In the genomic region with DNA sequence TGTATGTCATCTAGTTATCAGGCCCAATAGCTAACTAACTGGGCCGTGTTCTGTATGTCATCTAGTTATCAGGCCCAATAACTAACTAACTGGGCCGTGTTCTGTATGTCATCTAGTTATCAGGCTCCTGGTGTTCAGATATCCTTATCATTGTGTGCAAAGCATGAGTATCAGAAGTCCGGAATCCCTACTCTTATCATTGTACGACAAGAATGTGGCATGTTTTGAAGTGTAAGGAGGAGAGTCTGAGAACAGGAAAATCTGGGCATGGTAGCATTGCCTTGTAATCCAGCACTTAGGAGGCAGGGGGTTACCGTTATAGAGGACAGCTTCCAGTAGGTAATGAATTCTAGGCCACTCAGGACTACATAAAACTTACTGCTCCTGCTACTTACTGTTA, we compare ENCODE assay signal across 24 mouse cellular contexts.
"Had no signal": no experiment of that assay in that cellular context is flagged by ENCODE, and none has a peak within 500 bp of the region (broad histone marks: within the 10 kb centered on the region; RNA-seq: fewer than 3 reads in every experiment).

No protein-coding gene starts in this region.

- H3K9me3 ChIP-seq: kidney, embryonic 15.5 days; limb, embryonic 12.5 days; limb, embryonic 15.5 days; lung, embryonic 15.5 days; megakaryocyte, embryonic 14.5 days; midbrain, embryonic 12.5 days; neural tube, embryonic 13.5 days; stomach, embryonic 15.5 days had no signal

- H3K27ac ChIP-seq: kidney, embryonic 15.5 days; left cerebral cortex, adult 2 months; limb, embryonic 12.5 days; limb, embryonic 15.5 days; lung, embryonic 15.5 days; midbrain, embryonic 12.5 days; neural tube, embryonic 13.5 days; stomach, embryonic 15.5 days had no signal

- H3K4me2 ChIP-seq: kidney, embryonic 15.5 days; limb, embryonic 12.5 days; limb, embryonic 15.5 days; lung, embryonic 15.5 days; midbrain, embryonic 12.5 days; neural tube, embryonic 13.5 days; stomach, embryonic 15.5 days had no signal

- H3K36me3 ChIP-seq: kidney, embryonic 15.5 days; limb, embryonic 15.5 days; lung, embryonic 15.5 days; midbrain, embryonic 12.5 days; neural tube, embryonic 13.5 days; stomach, embryonic 15.5 days had no signal

- H3K4me3 ChIP-seq: kidney, embryonic 15.5 days; left cerebral cortex, adult 2 months; limb, embryonic 12.5 days; limb, embryonic 15.5 days; lung, embryonic 15.5 days; megakaryocyte, embryonic 14.5 days; midbrain, embryonic 12.5 days; myocyte; neural tube, embryonic 13.5 days; stomach, embryonic 15.5 days had no signal

- ATAC-seq: midbrain, embryonic 16.5 days had no signal

- H3K27me3 ChIP-seq: kidney, embryonic 15.5 days; limb, embryonic 12.5 days; limb, embryonic 15.5 days; lung, embryonic 15.5 days; megakaryocyte, embryonic 14.5 days; midbrain, embryonic 12.5 days; neural tube, embryonic 13.5 days; stomach, embryonic 15.5 days had no signal

- H3K9ac ChIP-seq: kidney, embryonic 15.5 days; limb, embryonic 12.5 days; limb, embryonic 15.5 days; lung, embryonic 15.5 days; midbrain, embryonic 12.5 days; neural tube, embryonic 13.5 days; stomach, embryonic 15.5 days had no signal

- DNase-seq: kidney, adult 11 months; kidney, adult 8-10 months; kidney, postnatal 10 days; kidney, postnatal 36 days; layer of hippocampus, postnatal 36 days; left cerebral cortex, postnatal 4 days; lung, adult 18-20 months; lung, postnatal 10 days; lung, postnatal 36 days; retina, postnatal 1 day; right cerebral cortex, postnatal 25 days; spleen, adult 18-20 months; thymus, postnatal 25 days had no signal

- H3K4me1 ChIP-seq: kidney, embryonic 15.5 days; lung, embryonic 15.5 days; midbrain, embryonic 12.5 days; neural tube, embryonic 13.5 days; stomach, embryonic 15.5 days had no signal
